Mouse (Mus musculus) layer of hippocampus, adult 8-10 months (tissue): ENCODE results near the gene Plekhm1. TPM values are rescaled to one million over a fixed set of nuclear protein-coding genes. Genes with fewer than 3 reads are reported as not detected.

ENCODE experiments used
- DNase-seq, 2 experiments: peaks; one replicate each; pipeline ENCODE4 v3.0.0; 2022; ENCODE audit warnings: low spot score in 2 of 2
- total RNA-seq, 4 experiments: library from RNA; stranded (reverse); gene quantifications; 2 replicates each; pipeline ENCODE4 v1.2.4; 2022

Plekhm1 gene
- total RNA-seq, 4 experiments from 2014 or later: 17.9 to 23.4 (median 20.4) TPM

DNA sequence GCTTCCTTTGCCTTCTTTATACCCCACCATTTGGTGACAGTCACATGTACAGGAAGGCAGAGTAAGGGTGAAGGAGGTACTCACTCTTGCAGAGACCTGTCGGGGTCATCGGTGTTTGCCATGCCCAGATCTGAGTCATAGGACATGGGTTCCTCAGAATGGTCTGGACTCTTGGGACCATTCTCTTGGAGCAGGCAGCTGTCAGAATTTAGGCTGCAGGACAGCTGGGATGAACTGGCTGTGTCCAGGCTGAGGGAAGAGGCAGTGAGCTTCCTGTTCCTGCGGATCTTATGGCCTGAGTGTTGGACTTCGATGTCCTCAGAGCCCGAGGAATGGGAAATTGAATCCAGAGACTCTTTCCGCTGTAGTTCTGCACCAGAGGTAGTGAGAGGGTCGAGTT lies 17.9 kb downstream of the Plekhm1 start:
- DNase-seq: no peak

DNA sequence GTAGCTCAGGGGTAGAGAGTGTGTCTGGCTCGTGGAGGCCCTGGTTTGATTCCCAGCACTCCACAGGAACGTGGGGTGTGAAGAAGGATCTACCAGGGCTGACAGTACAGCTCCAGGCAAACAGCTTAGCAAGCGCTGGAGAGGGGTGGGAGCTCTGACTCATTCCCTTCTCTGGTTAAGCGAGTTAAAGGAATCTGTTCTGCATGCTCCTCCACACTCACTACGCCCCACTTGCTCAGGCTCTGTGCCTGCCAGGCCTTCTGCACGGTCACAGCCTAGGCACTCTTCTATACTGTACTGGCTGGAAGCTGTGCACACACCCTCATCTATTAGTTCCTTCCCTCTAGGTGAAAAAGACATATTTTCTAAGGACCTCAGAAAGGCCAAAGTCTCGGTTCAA lies 18.5 kb downstream of the Plekhm1 start:
- no peak for DNase-seq

DNA sequence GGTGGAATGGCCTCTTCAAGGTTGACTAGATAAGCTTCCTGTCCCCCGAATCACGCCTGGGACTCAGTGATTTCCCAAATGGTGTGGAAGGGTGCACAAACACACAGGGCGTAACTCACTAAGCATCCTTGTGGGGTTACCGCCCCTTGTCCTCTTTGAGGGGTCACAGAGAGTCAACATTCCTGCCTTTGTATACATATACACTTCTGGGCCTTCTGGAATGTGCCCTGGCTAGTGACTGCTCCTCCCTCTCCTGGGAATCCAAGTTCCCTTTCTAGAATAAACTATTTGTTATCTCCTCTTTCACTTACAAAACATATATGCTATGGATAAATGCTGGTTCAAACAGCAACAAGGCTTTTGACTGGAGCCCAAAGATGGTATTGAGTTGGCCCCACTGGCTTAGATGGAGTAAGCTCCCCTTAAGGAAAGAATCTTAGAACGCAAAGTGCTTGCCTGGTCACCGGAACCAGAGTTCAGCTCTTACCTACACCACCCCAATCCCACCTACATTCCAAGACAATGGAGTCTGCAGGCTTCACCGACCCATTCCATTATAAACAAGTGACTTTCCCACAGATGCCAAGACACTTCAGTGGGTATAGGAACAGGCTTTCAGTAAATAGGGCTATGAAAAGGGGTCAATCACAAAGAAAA lies 24.5 kb downstream of the Plekhm1 start:
- no peak for DNase-seq

DNA sequence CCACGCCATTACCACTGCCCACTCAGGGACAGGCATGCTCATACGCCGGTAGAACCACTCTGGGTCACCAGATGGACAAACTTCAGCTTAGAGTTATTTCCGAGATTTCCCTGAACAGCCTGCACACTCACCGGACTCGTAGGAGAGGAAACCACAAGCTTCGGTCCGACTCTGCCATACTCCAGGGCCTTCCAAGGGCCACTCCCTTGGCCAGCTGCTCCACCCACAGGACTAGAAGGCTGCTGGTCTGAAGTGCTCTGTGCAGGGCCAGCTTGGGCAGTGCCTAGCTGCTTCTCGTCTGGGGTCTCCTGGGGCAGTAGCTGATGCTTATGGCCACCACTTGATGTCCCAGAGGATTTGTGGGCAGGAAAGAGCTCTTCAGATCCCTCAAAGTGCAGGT lies 25.7 kb downstream of the Plekhm1 start:
- no peak for DNase-seq

DNA sequence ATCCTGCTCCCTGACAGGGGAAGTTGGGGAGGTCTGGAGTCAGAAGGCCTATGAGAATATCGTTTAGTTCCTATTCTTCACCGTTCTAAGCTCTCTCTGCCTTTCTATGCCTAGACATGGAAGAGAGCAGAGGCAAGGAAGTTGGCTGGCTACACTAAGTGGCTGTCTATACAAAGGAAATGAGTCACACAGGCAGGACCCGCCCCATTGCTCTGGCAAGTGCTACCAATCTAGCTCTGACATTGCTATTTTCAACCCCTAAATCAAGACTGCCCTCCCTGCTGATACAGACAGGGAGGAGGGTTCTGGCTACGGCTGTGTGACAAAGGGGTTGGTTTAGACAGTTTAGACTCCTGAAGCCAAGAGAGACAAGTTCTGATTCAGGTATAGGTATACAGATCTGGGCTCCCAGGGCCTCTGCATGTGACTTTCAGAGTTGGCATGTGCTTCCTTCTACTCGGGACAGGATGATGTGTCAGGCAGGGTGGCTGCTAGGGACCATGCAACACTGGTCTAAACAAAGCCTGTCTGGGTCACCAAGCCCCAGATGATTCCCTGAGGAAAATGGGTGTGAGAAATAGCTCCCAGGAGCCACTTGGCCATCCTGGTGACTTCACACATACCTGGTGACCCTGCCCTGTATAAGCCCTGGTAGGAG lies 30.4 kb downstream of the Plekhm1 start:
- DNase-seq: no peak

DNA sequence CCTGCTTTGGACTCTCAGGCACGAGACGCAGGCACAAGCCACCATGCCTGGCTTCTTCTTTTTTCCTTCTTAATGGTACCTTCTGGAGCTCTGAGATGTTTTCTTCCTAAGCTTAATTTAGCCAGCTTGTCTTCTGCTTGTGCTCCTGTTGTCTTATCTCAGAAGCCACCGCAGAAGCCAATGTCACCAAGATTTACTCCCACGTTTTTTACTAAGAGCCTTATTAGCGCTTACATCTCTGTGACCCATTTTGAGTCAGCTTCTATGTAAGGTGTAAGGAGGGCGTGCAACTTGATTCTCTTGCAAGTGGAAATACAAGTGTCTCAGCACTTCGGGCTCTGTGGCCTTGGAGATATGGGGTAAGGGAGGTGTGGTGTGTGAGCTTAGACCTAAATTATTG lies 31.0 kb downstream of the Plekhm1 start:
- DNase-seq: no peak

DNA sequence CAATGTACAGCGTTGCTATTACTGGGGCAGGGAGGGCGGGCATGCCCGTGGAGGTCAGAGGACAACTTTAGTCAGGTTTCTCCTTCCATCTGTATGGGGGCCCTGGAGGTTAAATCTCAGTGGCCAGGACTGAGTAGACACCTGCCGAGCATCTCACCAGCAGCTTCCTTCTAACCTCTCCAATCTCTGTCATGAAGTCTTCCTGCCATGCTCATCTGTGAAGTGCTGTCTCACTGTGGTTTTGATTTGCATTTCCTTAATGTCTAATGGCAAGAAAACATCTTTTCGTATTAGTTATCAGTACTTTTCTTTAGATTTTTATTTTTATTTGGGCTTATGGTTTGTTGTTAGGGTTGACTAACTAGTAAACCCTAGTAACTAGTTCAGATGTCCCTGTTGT lies 32.0 kb downstream of the Plekhm1 start:
- DNase-seq: no peak

DNA sequence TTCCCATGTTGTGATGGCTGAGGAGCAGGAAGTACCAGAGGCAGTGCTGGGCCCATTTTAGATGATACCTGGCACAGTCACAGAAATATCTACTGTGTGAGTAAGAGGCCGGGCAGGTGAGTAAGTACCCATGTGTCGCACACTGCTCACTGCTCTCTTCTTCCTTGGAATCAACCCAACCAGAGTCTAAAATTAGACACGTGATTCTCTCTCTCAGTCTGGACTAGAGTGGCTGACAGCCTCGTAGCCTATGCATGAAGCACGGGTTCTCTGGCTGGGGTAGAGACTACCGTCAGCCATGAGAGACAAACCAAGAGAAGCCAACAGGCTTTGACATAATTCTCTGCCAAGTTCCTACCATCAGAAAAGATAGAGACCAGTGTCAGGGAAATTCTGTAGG lies 34.1 kb downstream of the Plekhm1 start:
- no peak for DNase-seq

DNA sequence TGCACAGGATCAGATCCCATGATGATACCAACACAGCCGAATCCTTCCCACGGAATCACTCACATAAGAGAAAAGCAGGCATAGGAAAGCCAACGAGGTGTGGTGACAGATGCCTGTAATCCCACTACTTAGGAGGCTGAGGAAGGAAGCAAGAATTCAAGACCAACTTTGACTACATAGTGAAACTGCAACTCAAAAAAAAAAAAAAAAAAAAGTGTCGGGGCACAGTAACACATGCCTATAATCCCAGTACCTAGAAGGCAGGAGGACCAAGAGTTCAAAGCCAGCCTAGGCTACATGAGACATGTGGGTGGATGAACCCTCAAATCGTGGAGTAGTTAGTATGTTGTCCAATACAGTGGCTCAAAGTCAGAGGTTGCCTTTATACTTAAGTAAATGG lies 36.7 kb downstream of the Plekhm1 start:
- DNase-seq: no peak

DNA sequence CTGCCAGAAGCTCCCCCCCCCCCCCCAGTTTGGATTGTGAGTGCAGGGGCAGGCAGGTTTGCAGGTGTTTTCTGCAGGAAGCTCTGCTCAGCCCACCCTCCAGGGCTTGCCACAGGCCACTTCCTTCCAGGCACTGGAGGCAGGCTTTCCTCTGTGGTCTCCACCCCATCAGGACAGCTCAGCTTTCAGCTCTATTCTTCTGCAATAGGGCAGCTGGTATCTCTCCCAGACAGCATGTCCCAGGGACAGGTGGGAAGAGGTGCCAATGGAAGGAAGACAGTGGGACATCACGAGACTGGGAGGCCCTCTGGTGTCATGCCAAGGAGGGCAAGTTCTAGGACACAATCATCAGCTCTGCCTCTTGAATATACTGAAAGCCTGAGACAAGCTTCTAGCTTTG lies 37.2 kb downstream of the Plekhm1 start:
- DNase-seq: no peak

DNA sequence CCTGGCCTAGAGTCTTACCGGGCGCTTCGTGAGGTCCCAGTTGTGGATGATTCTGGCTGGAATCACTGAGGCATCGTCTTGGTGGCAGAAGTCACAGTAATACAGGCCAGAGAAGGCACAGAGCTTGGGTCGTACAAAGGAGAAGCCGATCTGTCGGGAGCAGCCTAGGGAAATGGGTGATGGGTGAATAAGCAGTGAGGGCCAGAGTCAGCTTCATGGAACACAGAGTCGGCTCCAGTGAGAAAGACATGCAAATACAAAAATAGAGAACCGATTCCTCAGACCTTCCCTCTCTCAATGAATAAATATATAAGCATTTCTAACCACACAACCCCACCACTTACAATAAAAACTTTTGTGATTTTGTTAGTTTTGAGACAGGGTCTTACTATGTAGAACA lies 38.6 kb downstream of the Plekhm1 start:
- no peak for DNase-seq

DNA sequence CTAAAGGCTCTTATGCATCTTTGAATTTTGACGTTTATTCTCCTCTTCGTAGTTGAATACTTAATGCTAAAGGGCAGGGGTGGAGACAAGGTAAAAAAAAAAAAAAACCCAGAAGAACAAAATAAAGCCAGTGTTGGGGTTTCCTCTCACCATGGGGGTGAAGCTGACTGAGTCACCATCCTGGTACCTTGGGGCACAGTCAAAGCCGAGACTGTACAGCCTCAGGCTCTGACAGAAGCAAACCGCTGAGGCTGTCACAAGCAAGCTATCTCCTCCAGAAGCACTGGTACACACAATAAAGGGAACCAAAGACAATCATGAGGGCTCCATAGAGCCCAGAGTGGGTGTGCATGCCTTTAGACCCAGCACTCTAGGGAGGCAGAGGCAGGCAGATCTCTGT lies 39.9 kb downstream of the Plekhm1 start:
- DNase-seq: no peak

DNA sequence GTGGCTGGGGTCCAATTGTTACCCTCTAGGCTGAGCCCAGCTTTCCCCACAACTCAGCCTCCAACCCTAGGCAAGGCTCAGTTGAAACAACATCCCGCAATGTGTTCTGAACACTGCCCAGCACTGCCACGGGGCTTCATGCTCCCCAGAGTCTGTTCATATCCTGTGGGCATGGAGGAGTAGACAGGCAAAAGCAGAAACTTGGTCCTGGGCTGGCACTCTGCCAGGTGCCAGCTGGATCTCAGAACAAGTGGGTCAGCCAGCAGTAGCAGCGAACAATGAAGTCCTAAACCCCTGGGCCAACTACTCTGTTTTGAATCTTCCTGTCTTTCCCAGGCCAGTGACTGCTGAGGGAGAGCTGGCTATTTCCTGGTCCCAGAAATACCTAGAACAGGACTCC lies 40.4 kb downstream of the Plekhm1 start:
- peak in 1 of 2 experiments; percentile 53 for DNase-seq

DNA sequence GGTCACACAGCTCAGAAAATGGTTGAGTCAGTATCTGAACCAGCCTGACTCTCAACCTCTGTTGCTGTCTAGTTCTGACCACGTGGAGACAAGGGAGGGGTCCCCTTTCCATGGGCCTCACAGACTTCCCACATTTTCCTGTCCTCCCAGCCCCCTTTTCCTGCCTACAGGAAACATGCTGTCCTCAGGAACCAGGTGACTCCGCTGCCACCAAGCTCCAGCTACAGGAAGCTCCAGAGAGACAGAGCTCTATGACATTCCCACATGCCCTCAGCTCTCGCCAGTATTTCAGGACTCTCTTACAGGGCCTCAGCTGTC lies 41.3 kb downstream of the Plekhm1 start:
- DNase-seq: no peak

DNA sequence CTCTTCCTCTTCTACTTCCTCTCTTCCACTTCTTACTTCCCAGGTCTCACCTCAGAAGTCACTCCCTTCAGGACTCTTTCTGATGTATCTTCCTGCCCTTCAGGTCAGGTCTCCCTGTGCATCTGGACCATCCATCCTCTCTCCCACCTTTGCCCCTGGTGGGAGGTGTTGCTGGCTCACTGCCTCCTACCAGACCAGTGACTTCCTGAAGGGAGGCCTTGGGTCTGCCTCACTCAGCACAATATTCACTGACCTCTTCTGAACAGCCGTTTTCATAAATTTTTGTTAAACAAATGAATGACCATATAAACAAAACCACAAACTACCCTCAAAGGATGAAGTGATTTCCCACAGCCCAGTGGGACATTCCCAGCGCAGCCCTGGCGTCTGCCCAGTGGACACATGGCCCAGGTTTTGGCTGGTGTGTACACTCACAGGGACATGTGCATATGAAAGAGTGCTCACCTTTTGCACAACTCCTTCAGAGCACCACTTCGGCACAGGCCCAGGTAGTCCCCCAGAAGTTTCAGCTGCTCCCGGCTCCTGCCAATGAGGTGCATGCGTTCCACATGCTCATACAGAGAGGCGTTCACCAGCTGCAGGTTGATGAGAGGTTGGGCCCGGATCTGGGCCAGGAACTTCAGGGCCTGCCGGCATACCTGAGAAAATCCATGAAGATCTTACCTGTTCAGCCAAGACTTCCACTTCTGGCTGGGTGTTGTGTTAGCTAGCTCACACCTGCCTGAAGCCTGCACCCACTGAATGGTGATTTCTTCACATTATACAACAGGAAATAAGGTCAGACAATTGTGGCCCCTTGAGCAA lies 41.9 kb downstream of the Plekhm1 start:
- DNase-seq: no peak

DNA sequence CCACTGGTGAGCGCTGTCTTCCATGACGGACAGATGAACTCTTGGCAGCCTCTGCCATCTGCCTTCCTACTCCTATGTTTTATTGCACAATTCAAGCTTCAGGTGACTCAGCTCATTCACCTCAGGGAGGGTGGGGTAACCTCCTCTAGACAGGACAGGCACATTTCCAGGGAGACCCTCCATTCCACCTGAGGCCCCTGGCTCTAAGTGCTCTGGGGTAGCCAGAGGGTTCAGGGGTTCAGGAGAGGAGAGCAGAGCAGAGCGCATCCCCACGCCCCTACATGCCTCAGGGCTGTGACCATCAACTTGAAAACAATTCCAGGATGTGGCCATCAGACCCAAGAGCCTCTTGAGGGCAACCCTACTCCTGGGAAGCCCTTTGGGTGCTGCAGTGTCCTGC lies 47.0 kb downstream of the Plekhm1 start:
- DNase-seq: no peak

DNA sequence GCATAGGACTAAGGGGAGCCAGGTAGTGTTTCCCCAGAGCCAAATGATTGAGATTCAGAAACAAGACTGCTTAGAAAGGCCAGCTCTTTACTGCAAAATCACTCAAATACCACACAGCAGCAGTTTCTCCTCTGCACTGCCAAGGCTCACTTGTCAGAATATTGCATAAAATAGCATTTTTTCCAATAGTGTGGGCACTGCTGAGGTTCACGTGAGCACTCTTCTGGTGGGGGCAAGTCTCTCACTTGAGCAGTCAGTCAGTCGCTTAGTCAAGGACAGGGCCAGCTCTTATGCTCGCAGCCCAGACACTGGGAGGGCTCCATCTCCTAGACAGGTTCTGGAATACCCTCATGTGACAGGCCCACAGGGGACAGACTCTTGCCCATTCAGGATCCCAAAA lies 47.5 kb downstream of the Plekhm1 start:
- no peak for DNase-seq

DNA sequence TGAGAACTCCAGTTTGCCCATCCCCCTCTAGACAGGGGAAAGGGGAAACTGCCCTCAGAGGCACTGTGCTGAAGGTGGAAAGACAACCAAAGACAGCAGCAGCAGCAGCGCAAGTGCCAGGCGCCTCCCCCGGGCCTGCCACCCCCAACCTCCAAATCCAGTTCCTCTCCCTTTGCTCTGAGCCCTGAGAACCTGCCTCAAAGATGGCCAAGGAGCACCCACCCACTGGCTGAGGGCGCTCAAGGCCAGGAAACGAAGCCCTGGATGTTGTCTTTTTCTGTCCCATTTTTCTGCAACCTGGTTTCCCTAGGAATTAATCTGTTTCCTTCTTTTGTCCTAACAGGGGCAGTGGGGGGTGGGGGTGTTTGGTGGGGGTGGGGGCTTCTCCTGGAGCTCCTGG lies 48.2 kb downstream of the Plekhm1 start:
- DNase-seq: no peak

DNA sequence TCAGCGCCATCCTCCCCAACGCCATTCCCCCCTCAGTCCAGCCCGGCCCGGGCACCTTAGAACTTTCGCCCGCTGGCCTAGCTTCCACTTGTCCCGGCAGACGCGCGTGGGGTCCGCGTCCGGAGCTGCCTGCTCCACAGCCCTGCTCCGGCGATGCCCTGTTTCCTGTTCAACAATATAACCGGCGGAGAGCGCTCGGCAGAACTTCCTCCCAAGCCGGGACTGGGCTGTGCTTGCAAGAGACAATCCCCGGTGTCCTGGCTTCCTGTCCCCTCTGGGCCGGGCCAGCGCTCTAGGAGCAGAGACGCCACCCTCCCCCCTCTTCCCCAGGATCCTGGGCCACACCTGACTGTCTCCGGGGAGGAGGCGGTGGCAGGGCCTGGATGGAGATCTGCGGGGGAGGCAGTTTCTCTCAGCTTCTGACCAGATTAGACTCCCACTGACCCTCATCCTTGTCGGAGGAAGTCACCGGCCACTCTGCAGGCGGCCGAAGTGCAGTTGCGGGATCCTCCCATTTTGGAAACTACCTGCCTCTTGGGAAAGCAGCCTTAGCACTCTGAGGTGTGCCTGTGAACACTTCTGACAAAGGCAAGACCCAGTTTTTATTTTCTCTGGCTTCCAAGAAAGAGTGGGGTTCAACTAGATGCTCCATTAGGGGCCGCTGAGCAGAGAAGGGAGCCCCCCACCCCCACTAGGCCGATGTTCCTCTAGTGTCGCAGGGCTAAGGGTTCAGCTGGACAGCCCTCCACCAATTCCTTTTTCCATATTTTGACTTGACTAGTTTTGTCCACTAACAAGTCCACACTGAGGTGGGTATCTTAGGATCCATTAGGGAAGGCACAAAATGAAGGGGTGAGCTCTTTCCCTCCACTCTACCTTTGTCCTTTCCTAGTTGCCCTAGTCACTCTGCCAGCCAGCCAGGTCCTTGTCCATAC lies 49.0 kb downstream of the Plekhm1 start, which contains the start of gene Arhgap27:
Gene Arhgap27 (minus strand): TSS at position 479 of the 935 bp plus-strand sequence.
- DNase-seq: peak in 1 of 2 experiments; percentile 29

DNA sequence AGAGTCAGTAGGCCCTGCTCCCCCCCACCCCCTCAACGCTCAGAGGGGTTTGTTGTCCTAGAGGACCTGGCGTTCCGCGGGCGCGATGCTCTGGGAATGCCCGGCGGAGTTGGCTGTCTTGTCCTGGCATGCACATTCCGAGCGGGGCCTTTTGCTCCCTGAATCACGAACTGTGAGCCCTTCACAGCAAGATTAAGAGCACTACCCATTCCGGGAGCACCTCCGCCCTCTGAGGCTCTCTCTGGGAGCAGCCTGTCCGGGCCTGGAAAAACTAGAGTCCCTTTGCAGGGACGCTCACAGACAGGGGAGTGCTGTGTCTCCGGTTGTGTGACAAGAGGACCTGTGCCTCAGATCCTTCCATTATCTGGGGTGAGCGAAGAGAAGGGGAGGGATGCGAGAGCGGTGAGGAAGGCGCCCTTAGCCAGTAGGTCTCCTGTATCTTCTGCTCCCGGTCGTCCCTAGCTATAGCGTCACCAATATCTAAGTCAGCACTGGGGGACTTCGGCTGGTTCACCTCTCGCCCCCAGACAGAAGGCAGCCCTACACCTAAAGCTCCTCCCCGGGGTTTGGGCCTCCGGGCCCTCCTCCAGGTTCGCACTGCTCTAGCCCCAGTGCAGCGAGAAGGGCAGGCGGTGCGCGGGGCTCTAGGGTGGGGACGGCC lies 49.8 kb downstream of the Plekhm1 start:
- no peak for DNase-seq

DNA sequence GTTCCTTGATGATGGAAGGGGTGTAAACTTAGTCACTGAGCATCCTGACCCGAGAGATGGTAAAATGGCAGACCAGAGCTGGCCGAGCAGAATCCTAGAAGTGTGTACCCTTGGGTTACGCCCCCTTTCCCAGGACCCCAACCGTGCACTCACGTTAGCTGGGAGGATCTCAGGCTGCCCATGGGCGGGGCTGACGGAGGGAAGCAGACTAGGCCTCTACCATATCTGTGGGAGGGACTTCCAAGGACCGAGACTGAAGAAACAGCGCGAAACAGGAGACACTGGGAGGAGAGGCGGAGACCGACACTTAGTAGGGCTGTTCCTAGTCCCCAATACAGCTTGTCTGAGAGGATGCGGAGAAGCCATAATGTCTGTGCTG lies 50.4 kb downstream of the Plekhm1 start:
- DNase-seq: no peak
